Mouse (Mus musculus) MEL (cell line): Measurements from ENCODE around the gene Ocel1. TPM values are rescaled to one million over a fixed set of nuclear protein-coding genes. Genes with fewer than 3 reads are reported as not detected.

ENCODE experiments used
- DNase-seq: peaks from one replicate; pipeline ENCODE4 v3.0.0; 2011; ENCODE audit warnings: low read depth, low spot score
- H3K27ac ChIP-seq: 2 replicates; pipeline ENCODE4 v1.5.1; 2012; ENCODE audit warnings: low read depth, mild to moderate bottlenecking, control low read depth, low read length, moderate library complexity; ENCODE audit not compliant: control insufficient read depth
- H3K27me3 ChIP-seq, 2 experiments: fragments of 150-350 bp in 1 of 2; sonication (generic) in 1 of 2; 2 replicates each; pipeline ENCODE4 v1.6.1; 2012; ENCODE audit warnings: low read length in 2 of 2, mild to moderate bottlenecking in 2 of 2, improper control_type of control experiment in 1 of 2, moderate library complexity in 1 of 2; ENCODE audit not compliant: insufficient read depth in 2 of 2, control insufficient read depth in 1 of 2
- H3K36me3 ChIP-seq, 2 experiments: 2 replicates each; pipeline ENCODE4 v1.6.1; 2012 to 2014; ENCODE audit warnings: low read length in 2 of 2, improper control_type of control experiment in 1 of 2, inconsistent platforms in 1 of 2, mild to moderate bottlenecking in 1 of 2; ENCODE audit not compliant: insufficient read depth in 2 of 2, control insufficient read depth in 1 of 2
- H3K4me1 ChIP-seq, 2 experiments: fragments of 150-350 bp in 1 of 2; sonication (generic) in 1 of 2; 2 replicates each; pipeline ENCODE4 v1.6.1; 2012; ENCODE audit warnings: low read length in 2 of 2, improper control_type of control experiment in 1 of 2, mild to moderate bottlenecking in 1 of 2; ENCODE audit not compliant: insufficient read depth in 2 of 2, control insufficient read depth in 1 of 2
- H3K4me3 ChIP-seq, 2 experiments: fragments of 150-350 bp in 1 of 2; sonication (generic) in 1 of 2; 2 replicates each; pipeline ENCODE4 v1.5.1; 2012; ENCODE audit warnings: low read depth in 2 of 2, low read length in 2 of 2, mild to moderate bottlenecking in 2 of 2, moderate library complexity in 2 of 2, control low read depth in 1 of 2, improper control_type of control experiment in 1 of 2; ENCODE audit not compliant: control insufficient read depth in 1 of 2, insufficient read depth in 1 of 2
- H3K79me2 ChIP-seq: 2 replicates; pipeline ENCODE4 v1.6.1; 2012; ENCODE audit warnings: mild to moderate bottlenecking, low read length, moderate library complexity; ENCODE audit not compliant: control insufficient read depth, poor library complexity, insufficient read depth
- H3K9ac ChIP-seq: 2 replicates; pipeline ENCODE4 v1.6.1; 2012; ENCODE audit warnings: low read depth, mild to moderate bottlenecking, control low read depth, low read length, moderate library complexity; ENCODE audit not compliant: control insufficient read depth, poor library complexity, severe bottlenecking
- H3K9me3 ChIP-seq: fragments of 150-350 bp; sonication (generic); replicated peaks from 2 replicates; pipeline ENCODE4 v1.6.1; 2012; ENCODE audit warnings: mild to moderate bottlenecking, low read length, improper control_type of control experiment, moderate library complexity; ENCODE audit not compliant: insufficient read depth
- E2F4 ChIP-seq: IDR thresholded peaks from 2 replicates; pipeline ENCODE4 v1.6.1; 2011; ENCODE audit warnings: low read depth, low read length, improper control_type of control experiment, borderline replicate concordance
- ELF1 ChIP-seq: IDR thresholded peaks from 2 replicates; pipeline ENCODE4 v1.6.1; 2014; ENCODE audit warnings: low read depth, mild to moderate bottlenecking, inconsistent platforms, low read length, improper control_type of control experiment, moderate library complexity
- ETS1 ChIP-seq: IDR thresholded peaks from 2 replicates; pipeline ENCODE4 v1.6.1; 2012; ENCODE audit warnings: low read depth, mild to moderate bottlenecking, inconsistent platforms, low read length, improper control_type of control experiment, moderate library complexity
- HCFC1 ChIP-seq: IDR thresholded peaks from 2 replicates; pipeline ENCODE4 v1.6.1; 2012; ENCODE audit warnings: low read depth, mild to moderate bottlenecking, inconsistent platforms, low read length, improper control_type of control experiment, moderate library complexity
- JUND ChIP-seq: IDR thresholded peaks from 2 replicates; pipeline ENCODE4 v1.6.1; 2011; ENCODE audit warnings: low read depth, mild to moderate bottlenecking, improper control_type of control experiment, low read length
- KAT2A ChIP-seq: conservative IDR thresholded peaks from 2 replicates; pipeline ENCODE4 v1.6.1; 2012; ENCODE audit warnings: low read depth, low read length, improper control_type of control experiment, inconsistent platforms
- MAZ ChIP-seq: IDR thresholded peaks from 2 replicates; pipeline ENCODE4 v1.6.1; 2012; ENCODE audit warnings: low read depth, mild to moderate bottlenecking, inconsistent platforms, low read length, improper control_type of control experiment
- MEF2A ChIP-seq: IDR thresholded peaks from 2 replicates; pipeline ENCODE4 v1.6.1; 2014; ENCODE audit warnings: low read depth, mild to moderate bottlenecking, inconsistent platforms, low read length, improper control_type of control experiment; ENCODE audit not compliant: poor library complexity, insufficient replicate concordance, severe bottlenecking; ENCODE audit errors: extremely low read depth
- MYB ChIP-seq: IDR thresholded peaks from 2 replicates; pipeline ENCODE4 v1.6.1; 2011; ENCODE audit warnings: mild to moderate bottlenecking, low read depth, low read length, improper control_type of control experiment
- MYC ChIP-seq: IDR thresholded peaks from 2 replicates; pipeline ENCODE4 v1.6.1; 2011; ENCODE audit warnings: low read depth, mild to moderate bottlenecking, low read length, improper control_type of control experiment, moderate library complexity
- NRF1 ChIP-seq: IDR thresholded peaks from 2 replicates; pipeline ENCODE4 v1.6.1; 2014; ENCODE audit warnings: low read depth, mild to moderate bottlenecking, inconsistent platforms, low read length, improper control_type of control experiment, moderate library complexity; ENCODE audit not compliant: poor library complexity, insufficient read depth, severe bottlenecking
- POLR2A ChIP-seq, 2 experiments: IDR thresholded peaks; 2 replicates each; pipeline ENCODE4 v1.6.1; 2011 to 2012; ENCODE audit warnings: low read length in 2 of 2, mild to moderate bottlenecking in 2 of 2, control low read depth in 1 of 2, improper control_type of control experiment in 1 of 2, low read depth in 1 of 2, moderate library complexity in 1 of 2; ENCODE audit not compliant: control insufficient read depth in 1 of 2, insufficient read depth in 1 of 2, poor library complexity in 1 of 2
- POLR2AphosphoS5 ChIP-seq: IDR thresholded peaks from 2 replicates; pipeline ENCODE4 v1.6.1; 2012; ENCODE audit warnings: low read depth, borderline replicate concordance, mild to moderate bottlenecking, inconsistent platforms, low read length, moderate library complexity, mixed read lengths
- RAD21 ChIP-seq: IDR thresholded peaks from 2 replicates; pipeline ENCODE4 v1.6.1; 2011; ENCODE audit warnings: mild to moderate bottlenecking, low read depth, low read length, improper control_type of control experiment
- RCOR1 ChIP-seq: IDR thresholded peaks from 2 replicates; pipeline ENCODE4 v1.6.1; 2012; ENCODE audit warnings: low read depth, mild to moderate bottlenecking, inconsistent platforms, low read length, improper control_type of control experiment
- SIN3A ChIP-seq: IDR thresholded peaks from 2 replicates; pipeline ENCODE4 v1.6.1; 2012; ENCODE audit warnings: low read length, improper control_type of control experiment, inconsistent platforms
- SMC3 ChIP-seq: IDR thresholded peaks from 2 replicates; pipeline ENCODE4 v1.6.1; 2011; ENCODE audit warnings: low read depth, low read length, improper control_type of control experiment
- TAL1 ChIP-seq: IDR thresholded peaks from 2 replicates; pipeline ENCODE4 v1.6.1; 2012; ENCODE audit warnings: mild to moderate bottlenecking, inconsistent platforms, low read length, moderate library complexity, mixed read lengths
- TBP ChIP-seq: IDR thresholded peaks from 2 replicates; pipeline ENCODE4 v1.8.0; 2011; ENCODE audit warnings: low read depth, low read length, improper control_type of control experiment
- UBTF ChIP-seq: IDR thresholded peaks from 2 replicates; pipeline ENCODE4 v1.6.1; 2012; ENCODE audit warnings: low read depth, mild to moderate bottlenecking, inconsistent platforms, low read length, improper control_type of control experiment, moderate library complexity, borderline replicate concordance; ENCODE audit not compliant: insufficient read depth
- USF1 ChIP-seq: IDR thresholded peaks from 2 replicates; pipeline ENCODE4 v1.6.1; 2014; ENCODE audit warnings: low read depth, mild to moderate bottlenecking, inconsistent platforms, low read length, improper control_type of control experiment, moderate library complexity
- USF2 ChIP-seq, 2 experiments: IDR thresholded peaks; 2 replicates each; pipeline ENCODE4 v1.6.1; 2011 to 2012; ENCODE audit warnings: improper control_type of control experiment in 2 of 2, low read length in 2 of 2, borderline replicate concordance in 1 of 2, inconsistent platforms in 1 of 2, low read depth in 1 of 2, mild to moderate bottlenecking in 1 of 2; ENCODE audit not compliant: insufficient read depth in 1 of 2
- ZC3H11A ChIP-seq: IDR thresholded peaks from 2 replicates; pipeline ENCODE4 v1.6.1; 2012; ENCODE audit warnings: low read depth, mild to moderate bottlenecking, inconsistent platforms, low read length, improper control_type of control experiment
- ZKSCAN1 ChIP-seq: IDR thresholded peaks from 2 replicates; pipeline ENCODE4 v1.6.1; 2012; ENCODE audit warnings: low read depth, mild to moderate bottlenecking, inconsistent platforms, low read length, improper control_type of control experiment, moderate library complexity
- ZMIZ1 ChIP-seq: IDR thresholded peaks from 2 replicates; pipeline ENCODE4 v1.6.1; 2012; ENCODE audit warnings: low read depth, mild to moderate bottlenecking, inconsistent platforms, low read length, improper control_type of control experiment, moderate library complexity
- polyA plus RNA-seq, 2 experiments: library from polyadenylated mRNA; stranded (reverse) in 1 of 2; unstranded in 1 of 2; fragments of >175 nt in 1 of 2; fragments of >200 nt in 1 of 2; gene quantifications; 2 replicates each; pipeline versions ENCODE4 v1.2.1 to v1.2.4; 2012; ENCODE audit warnings: low replicate concordance in 2 of 2, low read depth in 1 of 2; ENCODE audit not compliant: insufficient read length in 2 of 2, insufficient read depth in 1 of 2, missing spikeins in 1 of 2
- total RNA-seq: library from RNA; depleted of rRNA; stranded (reverse); fragments of 300-350 nt; gene quantifications from 2 replicates; pipeline ENCODE4 v1.2.3, GENCODE M21; 2012

The Ocel1 gene
- total and polyA plus RNA-seq, 3 experiments = 16.2 to 18.3 TPM; not detected in 1

DNA sequence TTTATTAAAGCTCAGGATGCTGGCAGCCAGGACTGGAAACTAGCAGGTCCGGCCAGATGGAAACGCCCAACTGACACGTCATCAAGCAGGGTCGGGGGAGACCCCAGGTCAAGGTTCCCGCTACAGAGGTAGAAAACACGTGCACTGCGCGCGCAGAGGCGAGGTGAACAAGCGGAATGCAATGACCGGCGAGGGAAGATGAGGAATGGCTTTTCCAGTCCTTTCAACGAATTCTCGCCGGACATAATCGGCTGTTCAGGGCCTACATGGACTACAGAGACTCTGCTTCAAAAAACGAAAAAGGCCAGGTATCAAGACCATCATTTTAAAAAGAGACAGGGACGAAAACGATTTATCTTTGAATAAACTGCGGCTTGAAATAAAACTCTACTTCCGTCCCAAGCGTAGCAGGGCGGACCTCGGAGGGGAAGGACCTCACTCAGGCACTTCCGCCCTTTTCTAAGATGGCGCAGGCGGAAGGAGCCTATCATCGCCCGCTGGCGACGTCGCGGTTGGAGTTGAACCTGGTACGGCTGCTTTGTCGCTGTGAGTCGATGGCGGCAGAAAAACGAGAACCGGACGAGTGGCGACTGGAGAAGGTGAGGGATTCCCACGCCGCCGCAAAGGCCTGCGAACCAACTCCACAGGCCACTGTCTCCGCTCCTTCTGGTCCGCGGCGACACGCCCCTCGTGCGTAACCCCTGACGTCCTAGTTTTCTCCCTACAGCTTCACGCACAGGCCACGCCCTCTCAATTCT, 4.1 kb upstream of the Ocel1 start, which contains the start of gene Use1 (continued):
- TF ChIP-seq USF2 (IDR thresholded peaks at IDR 0.05; ENCODE audit: borderline replicate concordance in 1 of 2, insufficient read depth in 1 of 2, low read depth in 1 of 2, low read length in 2 of 2) (no peak), MYC (peak; percentile 95), MAZ (peak; percentile 80), ELF1 (peak; percentile 99), RAD21 (no peak), JUND (no peak), MEF2A (no peak), SMC3 (no peak), NRF1 (peak; percentile 59), TBP (peak; percentile 82), POLR2A (IDR thresholded peaks at IDR 0.05; ENCODE audit: control insufficient read depth in 1 of 2, insufficient read depth in 1 of 2, low read depth in 1 of 2, low read length in 2 of 2, poor library complexity in 1 of 2) (peak; percentile 38 to 79; a peak in 1 of 4 replicates)

DNA sequence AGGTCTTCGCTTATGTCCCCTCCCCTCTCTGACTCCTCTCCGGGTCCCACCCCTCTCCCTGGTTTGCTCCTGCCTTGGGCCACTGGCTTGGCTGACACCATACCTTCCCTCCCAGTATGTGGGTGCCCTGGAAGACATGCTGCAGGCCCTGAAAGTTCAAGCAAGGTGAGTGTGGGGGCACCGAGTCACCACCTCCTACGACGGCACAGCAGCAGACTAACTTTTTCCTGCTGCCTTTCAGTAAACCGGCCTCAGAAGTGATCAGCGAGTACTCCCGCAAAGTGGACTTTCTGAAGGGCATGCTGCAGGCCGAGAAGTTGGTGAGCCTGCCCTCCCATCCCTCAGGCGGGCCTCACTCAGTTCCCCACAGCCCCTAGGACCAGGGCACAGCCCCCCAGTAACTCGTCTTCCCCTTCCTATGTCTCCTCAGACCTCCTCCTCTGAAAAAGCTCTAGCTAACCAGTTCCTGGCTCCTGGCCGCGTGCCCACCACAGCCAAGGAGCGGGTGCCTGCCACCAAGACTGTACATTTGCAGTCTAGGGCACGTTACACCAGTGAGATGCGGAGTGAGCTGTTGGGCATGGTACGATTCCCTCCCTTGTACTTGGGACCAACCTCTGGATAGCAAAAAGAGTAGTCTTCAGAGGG, 3.4 kb upstream of the Ocel1 start:
- Histone ChIP-seq H3K4me1 (peaks cover 0 to 11% of the 10 kb centered on the region in 2 experiments; a peak in 2 of 4 replicates), H3K9me3 (no peaks in the 10 kb centered on the region), H3K27ac (peak overlapping the region; percentile 43), H3K4me3 (peak overlapping the region; percentile 79 to 81), H3K79me2 (peaks cover 6% of the 10 kb centered on the region; the same call in 1 of the 2 replicates), H3K9ac (peak overlapping the region; percentile 69), H3K36me3 (peaks cover 0 to 9% of the 10 kb centered on the region in 2 experiments; a peak in 2 of 4 replicates), H3K27me3 (no peaks in the 10 kb centered on the region)
- no peak for DNase-seq
- TF ChIP-seq RCOR1 = no peak
- no peak for TF ChIP-seq ELF1
- no peak for TF ChIP-seq HCFC1
- TF ChIP-seq ZMIZ1 = no peak
- TF ChIP-seq E2F4 = no peak
- no peak for TF ChIP-seq RAD21
- TF ChIP-seq ETS1 = no peak
- no peak for TF ChIP-seq MYB
- TF ChIP-seq ZKSCAN1 = no peak
- TF ChIP-seq SIN3A = no peak
- no peak for TF ChIP-seq POLR2A (IDR thresholded peaks at IDR 0.05; ENCODE audit: control insufficient read depth in 1 of 2, insufficient read depth in 1 of 2, low read depth in 1 of 2, low read length in 2 of 2, poor library complexity in 1 of 2)
- TF ChIP-seq JUND = no peak
- TF ChIP-seq USF1 = no peak
- TF ChIP-seq TAL1 = no peak
- no peak for TF ChIP-seq POLR2AphosphoS5
- TF ChIP-seq MAZ = no peak
- TF ChIP-seq UBTF = no peak
- TF ChIP-seq ZC3H11A = no peak
- no peak for TF ChIP-seq KAT2A
